Mouse (Mus musculus) heart, postnatal 25 days (tissue): ENCODE measurements around the gene Plxnb1. TPM values are rescaled to one million over a fixed set of nuclear protein-coding genes. Genes with fewer than 3 reads are reported as not detected.

Experiments used
- DNase-seq: peaks from one replicate; pipeline ENCODE4 v3.0.0; 2022; ENCODE audit warnings: low spot score
- intact Hi-C: fragments of 180-260 bp; cut with DNase I; formaldehyde crosslinking; loops from one replicate; pipeline ENCODE4 v1.15.1; 2025
- total RNA-seq, 2 experiments: library from RNA; stranded (reverse); gene quantifications; 2 replicates each; pipeline ENCODE4 v1.2.3; 2021

Plxnb1 gene
- 10 to 100 TPM; 21.1 to 22.9 TPM for total RNA-seq

DNA sequence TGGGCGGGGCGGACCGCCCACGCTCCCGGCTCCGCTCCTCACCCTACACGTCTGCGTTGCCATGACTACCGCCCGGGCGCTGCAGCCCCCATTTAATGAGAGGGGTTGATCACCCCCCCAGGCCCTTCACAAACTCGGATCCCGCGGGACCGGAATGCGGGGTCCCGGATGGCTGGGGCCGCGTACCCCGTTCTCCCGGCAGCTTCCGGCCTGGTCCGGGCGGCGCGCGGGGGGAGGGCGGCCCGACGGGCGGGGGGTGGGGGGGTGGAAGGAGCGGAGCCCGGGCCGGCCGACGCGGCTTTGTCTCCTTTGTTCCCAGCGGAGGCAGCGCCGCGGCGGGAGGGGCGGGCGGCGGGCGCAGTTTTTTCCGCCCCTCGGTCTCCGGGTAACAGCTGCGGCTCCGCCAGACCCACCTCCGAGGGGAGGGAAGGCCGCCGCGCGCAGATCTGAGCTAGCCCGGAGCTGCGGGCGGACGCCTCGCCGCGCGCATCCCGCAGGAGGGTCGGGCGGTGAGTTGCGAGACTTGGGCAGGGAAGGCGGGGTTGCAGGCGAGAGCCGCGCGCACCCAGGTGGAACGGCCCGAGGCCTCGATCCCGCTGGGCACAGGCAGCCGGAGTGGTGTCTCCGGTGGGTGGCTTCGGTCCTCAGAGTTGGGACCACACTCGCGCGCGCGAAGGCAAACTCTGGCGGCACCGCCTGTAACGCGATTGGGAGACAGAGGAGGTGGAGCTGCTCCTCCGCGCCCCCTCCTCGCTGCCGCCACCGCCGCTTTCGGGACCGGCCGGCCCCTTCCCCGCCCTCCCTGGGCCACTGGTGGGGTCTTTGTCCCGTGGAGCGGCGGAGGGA is at the start of gene Plxnb1:
Gene Plxnb1 (plus strand): TSS at position 253 of the 846 bp plus-strand sequence.
- DNase-seq, result peak; percentile 40

DNA sequence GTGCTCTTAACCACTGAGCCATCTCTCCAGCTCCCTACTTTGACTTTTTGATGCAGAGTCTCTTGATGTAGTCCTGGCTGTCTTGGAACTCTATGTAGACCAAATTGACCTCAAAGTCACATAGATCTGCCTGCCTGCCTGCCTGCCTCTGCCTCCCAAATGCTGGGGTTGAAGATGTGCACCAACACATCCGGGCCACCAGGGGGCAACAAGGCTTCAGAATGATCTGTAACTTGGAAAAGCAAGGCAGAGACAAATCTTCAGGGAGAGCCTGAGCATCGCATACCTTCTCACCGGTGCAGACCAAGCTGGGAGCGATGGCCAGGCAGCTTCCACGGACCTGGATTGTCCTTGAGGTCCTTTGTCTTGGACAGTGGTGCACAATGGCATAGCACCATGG is 48.9 kb upstream of the Plxnb1 start:
- intact Hi-C loops, result no loop called here
- DNase-seq, result no peak

More for the DNA sequence above, at the start of gene Plxnb1:
- intact Hi-C loops, result no loop called here

DNA sequence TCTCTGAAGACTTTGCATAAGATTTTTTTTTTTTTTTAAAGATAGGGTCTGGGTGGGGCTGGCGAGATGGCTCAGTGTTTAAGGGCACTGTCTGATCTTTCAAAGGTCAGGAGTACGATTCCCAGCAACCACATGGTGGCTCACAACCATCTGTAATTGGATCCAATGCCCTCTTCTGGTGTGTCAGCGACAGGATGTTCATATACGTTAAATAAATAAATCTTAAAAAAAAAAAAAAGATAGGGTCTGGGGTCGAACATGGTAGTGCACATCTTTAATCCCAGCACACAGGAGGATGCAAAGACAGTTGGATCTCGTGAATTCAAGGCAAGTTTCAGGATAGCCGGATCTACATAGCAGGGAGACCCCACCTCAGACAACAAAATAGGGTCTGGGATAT is 45.9 kb upstream of the Plxnb1 start:
- intact Hi-C loops, result no loop called here
- no peak for DNase-seq

GRCm38 (mm10) chr9:109049996-109050673 is 45.1 kb upstream of the Plxnb1 start:
- intact Hi-C loops, result no loop called here
- DNase-seq, result no peak

DNA sequence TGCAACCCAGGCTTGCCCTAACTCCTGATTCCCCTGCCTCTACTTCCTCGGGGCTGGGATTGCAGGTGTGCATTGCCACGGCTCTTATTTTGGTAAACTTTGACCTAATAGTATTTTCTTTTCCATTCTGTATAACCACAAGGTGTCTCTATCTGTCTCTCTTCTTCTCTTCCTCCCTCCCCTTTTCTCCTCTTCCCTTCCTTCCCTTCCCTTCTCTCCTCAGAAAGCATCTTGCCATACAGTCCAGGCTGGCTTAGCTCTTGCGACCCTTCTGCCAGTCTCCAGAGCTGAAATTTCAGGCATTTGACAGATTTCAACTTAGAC is 44.6 kb upstream of the Plxnb1 start:
- no peak for DNase-seq
- intact Hi-C loops, result no loop called here

- intact Hi-C loops, result no loop called here
- no peak for DNase-seq
Observed at GRCm38 (mm10) chr9:109051011-109051501, 44.1 kb upstream of the Plxnb1 start.

DNA sequence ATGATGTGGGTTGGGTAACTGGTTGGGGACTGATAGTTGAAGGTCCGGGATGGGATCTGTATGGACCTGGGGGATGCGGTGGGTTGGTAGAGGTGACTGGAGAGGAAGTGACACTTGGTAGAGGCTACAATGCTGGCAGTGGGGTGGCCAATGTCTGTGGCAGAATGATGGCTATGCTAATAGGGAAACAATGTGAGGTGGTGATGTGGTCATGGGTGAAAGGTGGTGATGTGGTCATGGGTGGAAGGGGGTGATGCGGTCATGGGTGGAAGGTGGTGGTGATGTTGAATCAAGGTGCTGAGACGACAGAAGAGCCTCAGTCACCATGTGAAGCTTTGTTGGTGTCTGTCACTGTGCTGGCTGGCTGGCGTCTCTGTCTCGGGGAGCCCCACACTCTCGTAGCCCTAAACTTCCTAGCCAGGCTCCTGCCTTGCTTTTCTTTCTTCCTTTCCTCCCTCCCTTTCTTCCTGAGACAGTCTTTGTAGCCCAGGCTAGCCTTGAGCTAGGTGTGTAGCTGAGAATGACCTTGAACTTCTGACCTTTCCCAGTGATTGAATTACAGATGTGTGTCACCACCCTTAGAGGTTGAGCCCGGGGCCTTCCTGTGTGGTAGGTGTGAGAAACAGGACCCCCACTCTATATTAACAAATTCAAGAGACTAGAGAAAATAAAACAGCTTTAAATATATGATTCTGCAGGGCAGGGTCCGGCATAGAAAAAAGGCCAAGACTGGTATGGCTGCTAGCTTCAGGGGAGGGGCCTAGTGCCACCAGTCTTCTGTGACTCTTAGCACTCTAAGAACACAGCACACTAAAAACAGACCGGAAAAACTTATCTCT is 43.3 kb upstream of the Plxnb1 start:
- DNase-seq, result no peak
- intact Hi-C loops, result no loop called here

DNA sequence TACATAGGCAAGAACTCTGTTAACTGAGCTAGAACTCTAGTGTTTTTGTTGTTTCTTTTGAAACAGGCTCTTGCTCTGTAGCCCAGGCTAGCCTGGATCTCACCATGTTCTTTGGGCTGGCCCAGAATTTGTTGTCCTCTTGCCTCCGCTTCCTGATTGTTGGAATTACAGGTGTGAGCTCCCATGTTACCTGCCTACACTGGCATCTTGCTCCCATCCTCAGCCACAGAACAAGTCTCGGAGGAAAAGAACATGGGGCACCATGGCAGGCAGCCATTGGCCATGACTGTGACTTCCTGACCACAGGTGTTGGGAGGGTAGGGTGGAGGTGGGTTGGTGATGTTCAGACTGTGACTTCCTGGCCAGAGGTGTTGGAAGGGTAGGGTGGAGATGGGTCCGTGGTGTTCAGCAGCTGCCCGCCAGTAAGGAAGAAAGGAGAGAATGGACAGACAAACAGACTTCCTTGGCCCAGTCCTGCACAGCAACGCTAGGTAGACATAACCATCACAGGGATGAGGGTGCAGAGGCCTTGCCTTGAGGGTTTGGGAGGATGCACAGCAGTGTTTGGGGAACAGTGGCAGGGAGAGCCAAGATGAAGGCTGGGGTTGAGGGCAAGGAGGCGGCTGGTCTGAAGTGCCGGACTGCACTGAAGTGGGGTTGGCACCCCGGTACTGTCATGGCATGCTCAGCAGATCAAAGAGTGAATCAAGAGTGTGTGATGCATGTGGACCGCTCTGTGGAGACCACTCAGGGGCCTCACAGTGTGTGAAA is 42.5 kb upstream of the Plxnb1 start:
- intact Hi-C loops, result no loop called here
- DNase-seq, result no peak

GRCm38 (mm10) chr9:109053366-109053765 is 41.8 kb upstream of the Plxnb1 start:
- no peak for DNase-seq
- intact Hi-C loops, result no loop called here

GRCm38 (mm10) chr9:109053851-109054250 is 41.3 kb upstream of the Plxnb1 start:
- no peak for DNase-seq
- intact Hi-C loops, result no loop called here

GRCm38 (mm10) chr9:109054712-109055111 is 40.5 kb upstream of the Plxnb1 start:
- intact Hi-C loops, result no loop called here
- DNase-seq, result peak; percentile 69

- intact Hi-C loops, result no loop called here
- DNase-seq, result no peak
Observed at GRCm38 (mm10) chr9:109055271-109056030, 39.7 kb upstream of the Plxnb1 start.

GRCm38 (mm10) chr9:109056081-109056690 is 39.0 kb upstream of the Plxnb1 start:
- no peak for DNase-seq
- intact Hi-C loops, result no loop called here

GRCm38 (mm10) chr9:109056916-109057315 is 38.3 kb upstream of the Plxnb1 start:
- intact Hi-C loops, result no loop called here

GRCm38 (mm10) chr9:109057543-109057942 is 37.6 kb upstream of the Plxnb1 start:
- intact Hi-C loops, result no loop called here
- DNase-seq, result no peak

More at GRCm38 (mm10) chr9:109056916-109057315, 38.3 kb upstream of the Plxnb1 start:
- no peak for DNase-seq

- DNase-seq, result no peak
- intact Hi-C loops, result loop anchor here (2.0 kb wide), 1 partner anchor 19 kb away; the partner anchor contains the start of gene Shisa5
Observed at GRCm38 (mm10) chr9:109058006-109058765, 37.0 kb upstream of the Plxnb1 start.

- intact Hi-C loops, result loop anchor here (1.0 to 2.0 kb wide), 2 partner anchors 21 to 56 kb away; partner anchors contain the start of gene Shisa5
Observed at GRCm38 (mm10) chr9:109059136-109059903, 35.9 kb upstream of the Plxnb1 start, which contains the start of gene Trex1. TSS of gene Trex1 (minus strand) at chr9:109059734.

More at GRCm38 (mm10) chr9:109059136-109059903, 35.9 kb upstream of the Plxnb1 start, which contains the start of gene Trex1:
- peak; percentile 88 for DNase-seq
